Mouse (Mus musculus) small intestine, adult 2 months (tissue): ENCODE results near the gene Anxa8.

ENCODE experiments used
- CTCF ChIP-seq: fragments of 200-500 bp; IDR thresholded peaks from 2 replicates; pipeline ENCODE4 v1.5.1; 2012; ENCODE audit warnings: low read depth, mild to moderate bottlenecking, control low read depth, inconsistent platforms, low read length, moderate library complexity, mixed read lengths; ENCODE audit not compliant: insufficient replicate concordance, insufficient read length; ENCODE audit errors: extremely low read depth
- POLR2A ChIP-seq: fragments of 200-500 bp; IDR thresholded peaks from 2 replicates; pipeline ENCODE4 v1.6.1; 2012; ENCODE audit warnings: low read depth, mild to moderate bottlenecking, control low read depth, inconsistent platforms, low read length, moderate library complexity

DNA sequence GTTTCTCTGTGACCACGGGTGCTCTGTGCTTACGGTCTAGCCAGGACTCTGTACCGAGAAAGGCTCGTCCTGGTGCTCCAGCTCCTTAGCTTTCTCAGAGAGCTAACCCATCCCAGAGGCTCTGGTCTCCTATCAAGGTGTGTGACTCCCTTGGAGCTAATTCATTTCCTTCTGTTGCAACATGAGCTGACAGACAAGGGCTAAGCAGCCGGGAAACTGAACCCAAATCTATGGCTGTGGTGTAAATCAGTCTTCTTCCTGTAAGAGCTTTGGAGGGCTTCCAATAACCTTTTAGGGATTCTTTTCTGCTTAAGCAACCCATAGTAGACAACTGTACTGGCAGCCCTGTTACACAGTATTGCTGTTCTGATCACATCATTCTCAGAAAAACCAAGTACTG, 16.8 kb downstream of the Anxa8 start, which contains the start of gene A630023A22Rik:
- TF ChIP-seq CTCF (no peak), POLR2A (no peak)
